Mouse (Mus musculus) cerebellum, adult 11 months (tissue): ENCODE measurements around the gene Pstk.

Experiments used
- DNase-seq: peaks from one replicate; pipeline ENCODE4 v3.0.0; 2022

The Pstk gene

GRCm38 (mm10) chr7:131417605-131418004, 46.7 kb downstream of the Pstk start:
- DNase-seq = no peak

DNA sequence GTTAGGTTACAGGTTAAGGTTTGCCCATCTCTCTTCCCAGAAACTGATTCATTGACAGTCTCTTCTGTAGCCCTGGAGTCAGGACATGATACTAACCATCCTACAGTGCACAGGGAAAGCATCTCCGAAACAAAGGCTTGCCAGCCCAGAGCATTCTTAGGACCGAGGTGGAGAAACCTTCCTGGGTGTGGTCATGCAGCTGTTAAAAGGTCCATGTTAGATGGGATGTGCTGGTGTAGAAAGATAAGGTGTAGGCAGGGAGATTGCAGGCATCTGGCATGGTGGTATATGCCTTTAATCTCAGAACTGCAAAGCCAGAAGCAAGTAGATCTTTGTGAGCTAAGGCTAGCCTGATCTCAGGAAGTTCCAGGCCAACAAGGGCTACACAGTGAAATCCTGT, 54.0 kb downstream of the Pstk start:
- no peak for DNase-seq

DNA sequence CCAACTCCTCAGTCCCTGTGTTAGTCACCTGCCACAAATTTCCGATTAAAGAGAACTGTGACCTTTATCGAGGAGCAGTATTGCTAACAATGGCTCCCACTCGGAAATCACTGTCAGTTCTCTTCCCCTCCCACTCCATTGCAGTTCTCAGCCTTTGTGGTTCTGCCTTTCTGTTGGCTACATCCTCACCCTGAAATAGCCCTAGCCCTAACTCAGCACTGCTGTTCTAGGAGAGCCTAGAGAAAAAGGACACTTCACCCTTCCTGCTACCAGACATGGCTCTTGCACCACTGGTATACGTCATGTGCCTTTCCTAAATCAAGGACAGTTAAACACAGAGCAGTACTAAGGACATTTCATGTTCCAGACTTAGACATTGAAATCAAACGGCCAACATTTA, 56.4 kb downstream of the Pstk start:
- DNase-seq = no peak

GRCm38 (mm10) chr7:131432244-131432643, 61.3 kb downstream of the Pstk start:
- DNase-seq = no peak

GRCm38 (mm10) chr7:131434276-131434675, 63.3 kb downstream of the Pstk start:
- DNase-seq = no peak

GRCm38 (mm10) chr7:131437051-131437450, 66.1 kb downstream of the Pstk start:
- no peak for DNase-seq
